Mouse (Mus musculus) embryonic facial prominence, embryonic 12.5 days (tissue): ENCODE data around the gene Ldhal6b. TPM values are rescaled to one million over a fixed set of nuclear protein-coding genes. Genes with fewer than 3 reads are reported as not detected.
A peak's percentile ranks its signal among the peaks of the same experiment; 100 is the strongest.

ENCODE experiments used
- ATAC-seq: fragments of 200-750 bp; cut with Nextera tagmentation; 2 replicates; pipeline ENCODE4 v1.8.0; 2017; ENCODE audit not compliant: insufficient number of reproducible peaks, insufficient read depth, low FRiP score, low TSS enrichment
- H3K27ac ChIP-seq: fragments of 300-500 bp; sonication (generic); 2 replicates; pipeline ENCODE4 v1.5.1; 2016; ENCODE audit warnings: mild to moderate bottlenecking
- H3K27me3 ChIP-seq: fragments of 300-500 bp; sonication (generic); 2 replicates; pipeline ENCODE4 v1.6.1; 2016; ENCODE audit warnings: mild to moderate bottlenecking, moderate library complexity
- H3K36me3 ChIP-seq: fragments of 300-500 bp; sonication (generic); 2 replicates; pipeline ENCODE4 v1.6.1; 2016; ENCODE audit warnings: mild to moderate bottlenecking
- H3K4me1 ChIP-seq: fragments of 300-500 bp; sonication (generic); 2 replicates; pipeline ENCODE4 v1.6.1; 2016
- H3K4me2 ChIP-seq: fragments of 300-500 bp; sonication (generic); replicated peaks from 2 replicates; pipeline ENCODE4 v1.6.1; 2016; ENCODE audit warnings: mild to moderate bottlenecking, moderate library complexity
- H3K4me3 ChIP-seq: fragments of 300-500 bp; sonication (generic); 2 replicates; pipeline ENCODE4 v1.5.1; 2016; ENCODE audit warnings: mild to moderate bottlenecking
- H3K9ac ChIP-seq: fragments of 300-500 bp; sonication (generic); 2 replicates; pipeline ENCODE4 v1.6.1; 2016; ENCODE audit warnings: mild to moderate bottlenecking, moderate library complexity
- H3K9me3 ChIP-seq: fragments of 300-500 bp; sonication (generic); 2 replicates; pipeline ENCODE4 v1.6.1; 2016; ENCODE audit warnings: mild to moderate bottlenecking, moderate library complexity
- WGBS: fragments of 180-500 bp; shearing (Covaris S2); methylation state at CpG from one replicate; pipeline ENCODE4 v1.1.7; 2016; 5-methylcytosine and 5-hydroxymethylcytosine counted together
- polyA plus RNA-seq: library from polyadenylated mRNA; unstranded; fragments of >200 nt; fragmentation: Nextera tagmentation; extraction: Ambion mirVana; gene quantifications from 2 replicates; pipeline ENCODE4 v1.2.1, GENCODE M21; 2016

The Ldhal6b gene
- polyA plus RNA-seq, 1 experiment from 2014 or later: 0.18 TPM

DNA sequence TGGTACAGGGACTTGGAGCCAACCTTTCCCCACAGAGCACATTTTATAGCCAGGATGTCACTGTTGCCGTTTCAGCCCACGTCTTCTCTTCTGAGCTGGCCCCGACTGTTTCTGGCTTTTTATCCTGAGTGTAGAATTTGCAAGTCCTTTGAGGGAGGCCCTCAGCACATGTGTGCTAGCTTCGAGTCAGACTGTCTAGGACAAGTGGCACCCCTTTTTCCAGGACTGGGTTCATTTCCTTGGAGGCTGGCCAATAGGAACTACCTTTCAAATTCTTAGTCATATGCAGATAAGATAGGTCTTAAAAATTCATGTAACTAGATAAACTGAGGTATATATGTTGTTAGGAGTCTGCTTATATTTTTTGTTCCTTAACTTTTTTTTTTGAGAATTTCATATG is 8.2 kb downstream of the Ldhal6b start:
- H3K9ac ChIP-seq: no peak overlapping the region
- WGBS: 91% methylated on average over 4 of the region's 4 CpGs
- peaks cover 3% of the 10 kb centered on the region; the same call in 1 of the 2 replicates for H3K27me3 ChIP-seq
- no peak overlapping the region for H3K4me3 ChIP-seq
- no peak overlapping the region for H3K27ac ChIP-seq
- peaks cover 15% of the 10 kb centered on the region for H3K36me3 ChIP-seq
- H3K4me2 ChIP-seq: no peak overlapping the region
- peaks cover under 1% of the 10 kb centered on the region; the same call in 1 of the 2 replicates for H3K4me1 ChIP-seq
- no peak for ATAC-seq
- no peaks in the 10 kb centered on the region for H3K9me3 ChIP-seq

DNA sequence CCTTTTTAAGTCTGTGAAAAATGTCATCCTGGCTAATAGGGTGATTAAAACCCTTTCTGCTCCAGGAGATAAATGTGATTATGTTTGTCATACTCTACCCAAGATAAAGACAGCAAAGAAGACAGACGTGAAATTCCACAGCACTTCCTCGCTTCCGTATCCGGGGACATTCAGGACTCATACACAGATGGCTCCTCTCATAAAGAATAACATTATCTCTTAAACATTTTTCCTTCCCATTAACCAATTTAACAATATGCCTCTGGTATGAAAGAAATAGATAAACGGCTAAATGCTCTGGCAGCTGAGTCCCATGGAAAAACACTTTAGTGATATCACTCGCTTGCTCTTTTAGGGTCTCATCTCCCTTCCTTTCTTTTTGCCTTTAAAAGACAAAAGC is 11.5 kb downstream of the Ldhal6b start:
- Histone ChIP-seq H3K9me3 (no peaks in the 10 kb centered on the region), H3K4me1 (peaks cover 9% of the 10 kb centered on the region), H3K4me3 (no peak overlapping the region), H3K9ac (no peak overlapping the region), H3K4me2 (no peak overlapping the region), H3K27ac (no peak overlapping the region), H3K36me3 (peaks cover 15% of the 10 kb centered on the region), H3K27me3 (peaks cover 18% of the 10 kb centered on the region; the same call in 1 of the 2 replicates)
- WGBS: 82% methylated on average over 6 of the region's 6 CpGs
- no peak for ATAC-seq

DNA sequence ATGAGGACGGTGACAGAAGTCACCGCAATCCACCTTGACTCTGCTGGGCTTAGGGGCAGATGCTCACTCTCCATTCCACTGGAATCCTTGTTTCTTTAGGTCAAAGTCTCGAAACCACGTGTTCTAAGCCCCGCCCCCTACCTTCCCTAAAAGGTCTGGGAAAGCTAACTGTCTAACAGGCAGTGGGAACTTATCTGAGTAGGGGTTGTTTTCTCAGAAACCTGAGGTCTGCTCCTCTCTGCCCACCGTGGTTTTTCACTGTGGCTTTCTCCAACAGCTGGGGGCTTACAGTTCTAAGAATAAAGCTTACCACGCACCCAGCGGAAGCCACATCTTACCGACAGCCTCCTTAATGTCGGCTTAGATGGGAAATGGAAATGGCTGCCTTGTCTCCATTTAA is 12.0 kb downstream of the Ldhal6b start:
- 39% methylated on average over 10 of the region's 10 CpGs for WGBS
- Histone ChIP-seq H3K4me3 (no peak overlapping the region), H3K4me1 (peaks cover 12% of the 10 kb centered on the region), H3K4me2 (no peak overlapping the region), H3K36me3 (peaks cover 12% of the 10 kb centered on the region), H3K9ac (no peak overlapping the region), H3K27me3 (peaks cover 18% of the 10 kb centered on the region; the same call in 1 of the 2 replicates), H3K9me3 (no peaks in the 10 kb centered on the region), H3K27ac (no peak overlapping the region)
- ATAC-seq: no peak

DNA sequence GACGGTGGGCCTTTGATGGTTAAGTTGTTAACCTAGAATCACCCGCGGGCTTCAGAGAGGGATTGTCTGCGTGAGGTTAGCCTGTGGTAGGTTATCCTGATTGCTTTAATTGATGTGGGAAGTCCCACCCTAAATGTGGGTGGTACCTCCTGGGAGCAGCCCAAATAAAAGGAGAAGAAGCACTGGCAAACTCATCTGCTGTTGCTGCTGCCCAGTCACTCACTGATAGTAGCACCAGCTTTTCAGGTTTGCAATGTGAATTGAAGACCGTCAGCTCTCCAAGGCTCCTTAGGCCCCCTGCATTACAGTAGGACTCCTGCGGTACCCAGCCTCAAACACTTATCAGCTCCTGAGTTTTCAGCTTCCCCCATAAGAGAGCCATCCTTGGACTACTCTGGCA is 14.7 kb downstream of the Ldhal6b start:
- H3K27me3 ChIP-seq: peaks cover 18% of the 10 kb centered on the region; the same call in 1 of the 2 replicates
- H3K36me3 ChIP-seq: no peaks in the 10 kb centered on the region
- H3K4me3 ChIP-seq: no peak overlapping the region
- no peak overlapping the region for H3K27ac ChIP-seq
- no peak for ATAC-seq
- H3K9me3 ChIP-seq: no peaks in the 10 kb centered on the region
- 81% methylated on average over 6 of the region's 6 CpGs for WGBS
- peaks cover 12% of the 10 kb centered on the region for H3K4me1 ChIP-seq
- H3K9ac ChIP-seq: no peak overlapping the region
- H3K4me2 ChIP-seq: no peak overlapping the region

DNA sequence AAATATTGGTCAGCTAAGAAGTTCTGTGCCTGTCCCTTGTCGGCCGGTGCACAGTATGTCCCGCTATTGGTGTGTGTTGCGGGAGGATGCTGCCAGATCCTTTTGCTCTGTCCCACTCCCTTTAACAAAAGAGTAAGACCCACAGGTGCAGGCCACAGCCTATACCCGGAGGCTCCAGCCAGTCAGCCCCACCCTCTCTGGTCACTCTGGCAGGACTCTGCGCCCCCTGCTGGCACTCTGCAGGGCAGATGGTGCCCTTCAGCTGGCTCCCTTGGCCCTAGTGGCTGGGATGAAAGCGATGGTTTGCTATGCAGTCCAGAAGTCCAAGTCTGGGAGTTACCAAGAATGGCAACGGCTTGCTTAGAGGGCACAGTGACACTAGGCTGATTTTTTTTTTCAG is 15.9 kb downstream of the Ldhal6b start:
- H3K4me1 ChIP-seq: peaks cover 12% of the 10 kb centered on the region
- H3K4me2 ChIP-seq: peak overlapping the region; percentile 31; the same call in 1 of the 2 replicates
- 0 out of 2 replicates have a peak, but pooled peaks have one; percentile 38 for ATAC-seq
- no peak overlapping the region for H3K9ac ChIP-seq
- H3K4me3 ChIP-seq: no peak overlapping the region
- H3K9me3 ChIP-seq: no peaks in the 10 kb centered on the region
- WGBS: 27% methylated on average over 8 of the region's 8 CpGs
- peaks cover 18% of the 10 kb centered on the region; the same call in 1 of the 2 replicates for H3K27me3 ChIP-seq
- no peaks in the 10 kb centered on the region for H3K36me3 ChIP-seq
- no peak overlapping the region for H3K27ac ChIP-seq

DNA sequence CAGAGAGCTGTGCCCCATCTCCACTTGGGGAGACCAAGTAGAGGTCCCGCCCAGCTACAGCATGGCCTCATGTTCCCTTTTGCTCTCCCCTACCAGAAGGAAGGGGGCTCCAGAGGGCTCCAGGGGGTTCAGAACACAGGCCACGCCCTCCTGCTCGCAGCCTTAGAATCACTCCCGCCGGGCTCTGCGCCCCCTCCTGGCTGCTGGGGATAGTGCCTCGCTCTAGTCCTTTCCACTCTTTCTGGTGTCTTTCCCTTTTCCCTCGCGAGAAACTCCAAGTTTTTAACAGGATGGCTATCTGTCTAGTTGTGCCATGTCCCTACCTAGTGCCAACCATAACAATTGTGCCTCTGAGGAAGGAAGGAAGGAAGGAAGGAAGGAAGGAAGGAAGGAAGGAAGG is 16.5 kb downstream of the Ldhal6b start:
- 5% methylated on average over 9 of the region's 9 CpGs for WGBS
- Histone ChIP-seq H3K4me3 (no peak overlapping the region), H3K9me3 (no peaks in the 10 kb centered on the region), H3K4me1 (peaks cover 12% of the 10 kb centered on the region), H3K36me3 (no peaks in the 10 kb centered on the region), H3K27me3 (peaks cover 18% of the 10 kb centered on the region; the same call in 1 of the 2 replicates), H3K9ac (no peak overlapping the region), H3K27ac (no peak overlapping the region), H3K4me2 (peak overlapping the region; percentile 31)
- ATAC-seq: no peak

DNA sequence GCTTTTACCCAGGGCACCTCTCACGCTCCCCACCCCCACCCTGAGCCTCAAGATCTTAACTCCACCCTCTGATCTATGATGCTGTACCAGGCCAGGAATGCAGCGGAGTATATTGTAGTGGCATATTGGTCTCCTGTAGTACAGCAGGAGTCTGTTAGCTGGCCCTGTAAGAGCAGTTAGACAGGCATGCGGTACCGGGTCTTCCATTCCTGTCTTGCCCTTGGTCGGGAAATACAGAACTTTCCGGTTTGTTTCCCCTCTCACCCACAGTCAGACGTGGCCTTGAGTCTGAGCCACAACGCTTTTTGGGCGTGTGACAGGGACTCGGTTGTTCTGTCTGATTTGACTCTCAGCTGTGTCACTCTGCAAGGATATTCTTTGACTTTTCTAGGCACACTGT is 17.3 kb downstream of the Ldhal6b start:
- ATAC-seq: no peak

DNA sequence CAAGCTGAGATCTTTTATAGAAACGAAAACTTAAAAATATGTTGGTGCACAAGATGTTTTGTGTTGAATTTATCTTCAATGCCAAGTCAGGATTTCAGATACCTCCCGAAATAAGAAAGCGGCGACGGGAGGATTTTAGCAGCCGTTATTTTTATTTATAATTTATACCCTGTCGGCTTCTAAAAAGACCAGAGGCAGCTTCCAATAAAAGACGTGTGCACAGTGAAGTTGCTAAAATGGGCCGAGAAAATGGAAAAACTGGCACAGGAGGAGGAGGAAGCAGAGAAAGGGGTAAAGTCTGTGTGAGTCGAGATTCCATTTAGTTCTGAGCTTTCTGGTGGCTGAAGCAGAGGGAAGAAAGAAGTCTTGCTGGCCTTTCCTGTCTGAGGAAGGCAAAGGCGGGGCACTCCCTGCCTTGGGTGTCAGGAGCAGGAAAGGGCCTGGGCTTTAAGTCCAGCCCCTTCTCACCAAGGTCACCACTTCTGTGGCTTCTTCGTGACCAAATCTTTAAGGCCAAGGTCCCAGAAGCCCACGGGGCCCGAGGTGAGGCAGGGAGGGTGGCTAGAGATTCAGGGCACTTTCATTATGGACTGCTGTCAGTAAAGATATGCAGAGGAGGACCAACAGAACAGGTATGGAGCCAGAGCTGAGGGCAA is 18.0 kb downstream of the Ldhal6b start:
- WGBS: 75% methylated on average over 14 of the region's 14 CpGs
- Histone ChIP-seq H3K9me3 (no peaks in the 10 kb centered on the region), H3K4me3 (no peak overlapping the region), H3K9ac (no peak overlapping the region), H3K36me3 (no peaks in the 10 kb centered on the region), H3K4me1 (peaks cover 12% of the 10 kb centered on the region), H3K27me3 (peaks cover 22% of the 10 kb centered on the region; the same call in 1 of the 2 replicates), H3K27ac (no peak overlapping the region), H3K4me2 (no peak overlapping the region)
- ATAC-seq: no peak

More for the DNA sequence above, 17.3 kb downstream of the Ldhal6b start:
- Histone ChIP-seq H3K4me1 (peaks cover 12% of the 10 kb centered on the region), H3K9me3 (no peaks in the 10 kb centered on the region), H3K9ac (no peak overlapping the region), H3K36me3 (no peaks in the 10 kb centered on the region), H3K27ac (no peak overlapping the region), H3K4me3 (no peak overlapping the region), H3K27me3 (peaks cover 23% of the 10 kb centered on the region; the same call in 1 of the 2 replicates), H3K4me2 (no peak overlapping the region)
- WGBS: 82% methylated on average over 10 of the region's 10 CpGs

DNA sequence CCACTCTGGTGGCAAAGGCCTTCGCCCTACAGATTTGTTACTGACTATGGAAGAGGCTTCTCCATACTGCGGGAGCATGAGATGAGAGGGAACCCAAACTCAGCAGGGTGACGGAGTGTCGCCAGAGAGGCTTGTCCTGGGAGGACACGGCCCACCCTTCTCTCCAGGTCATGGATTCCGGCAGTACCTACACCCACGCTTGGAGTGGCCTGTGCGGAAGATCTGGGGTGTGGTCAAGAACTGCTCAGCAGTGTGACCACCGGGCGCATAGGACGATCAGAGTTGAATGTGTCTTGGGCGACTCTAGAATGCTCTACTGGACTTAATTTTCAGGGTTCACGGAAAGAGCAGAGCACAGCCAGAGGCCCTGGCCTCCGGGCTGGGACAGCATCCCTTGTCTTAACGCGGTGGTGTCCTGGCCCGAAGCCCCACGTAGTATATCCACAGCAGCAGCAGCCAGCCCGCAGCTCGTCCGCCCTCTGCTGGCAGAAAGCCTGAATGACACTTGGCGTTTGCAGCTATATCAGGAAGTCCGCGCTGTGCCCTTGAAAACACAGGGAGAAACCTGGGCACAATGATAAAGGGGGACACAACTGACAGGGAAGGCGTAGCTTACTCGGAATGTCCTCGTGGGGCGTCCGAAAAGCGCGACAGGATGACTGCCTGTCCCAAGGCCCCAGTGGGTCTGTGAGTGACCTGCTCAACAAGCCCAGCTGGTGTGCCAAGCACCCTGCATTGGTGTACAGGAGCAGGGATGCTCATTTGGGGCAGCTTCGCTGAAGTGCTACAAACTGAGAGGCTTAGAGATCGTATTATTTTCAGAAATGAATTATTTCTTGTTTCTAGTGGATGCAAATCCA is 21.2 kb downstream of the Ldhal6b start:
- Histone ChIP-seq H3K4me3 (no peak overlapping the region), H3K9me3 (no peaks in the 10 kb centered on the region), H3K36me3 (no peaks in the 10 kb centered on the region), H3K27me3 (0 out of 2 replicates have a peak, but pooled peaks cover 5% of the 10 kb centered on the region), H3K27ac (no peak overlapping the region), H3K9ac (no peak overlapping the region; the same call in 1 of the 2 replicates), H3K4me1 (0 out of 2 replicates have a peak, but pooled peaks cover 5% of the 10 kb centered on the region), H3K4me2 (0 out of 2 replicates have a peak overlapping the region, but pooled peaks have one; percentile 26)
- ATAC-seq: peak; percentile 70
- 32% methylated on average over 33 of the region's 33 CpGs for WGBS

DNA sequence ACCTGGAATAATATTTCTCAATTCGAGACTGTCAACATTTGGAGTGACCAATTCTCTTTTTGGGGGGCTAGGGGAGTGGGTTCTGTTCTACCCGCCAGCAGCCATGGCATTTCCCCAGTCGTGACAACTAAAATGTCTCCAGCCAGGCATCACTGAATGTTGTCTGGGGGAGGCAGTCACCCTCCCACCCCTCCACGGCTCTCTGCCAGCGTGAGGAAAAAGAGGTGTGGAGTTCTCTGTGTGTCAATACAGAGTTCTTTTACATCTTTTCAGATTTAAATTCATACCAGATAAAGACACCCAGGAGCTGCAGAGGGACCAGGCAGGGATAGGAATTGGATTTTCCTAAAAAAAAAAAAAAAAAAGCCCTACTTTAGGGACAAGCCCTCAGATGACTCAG is 22.4 kb downstream of the Ldhal6b start:
- H3K27me3 ChIP-seq: 0 out of 2 replicates have a peak, but pooled peaks cover 5% of the 10 kb centered on the region
- no peak overlapping the region for H3K27ac ChIP-seq
- H3K4me3 ChIP-seq: no peak overlapping the region
- no peaks in the 10 kb centered on the region for H3K36me3 ChIP-seq
- H3K9ac ChIP-seq: no peak overlapping the region
- H3K4me2 ChIP-seq: no peak overlapping the region
- no peak for ATAC-seq
- H3K9me3 ChIP-seq: no peaks in the 10 kb centered on the region
- no peaks in the 10 kb centered on the region for H3K4me1 ChIP-seq
- WGBS: 73% methylated on average over 5 of the region's 5 CpGs

DNA sequence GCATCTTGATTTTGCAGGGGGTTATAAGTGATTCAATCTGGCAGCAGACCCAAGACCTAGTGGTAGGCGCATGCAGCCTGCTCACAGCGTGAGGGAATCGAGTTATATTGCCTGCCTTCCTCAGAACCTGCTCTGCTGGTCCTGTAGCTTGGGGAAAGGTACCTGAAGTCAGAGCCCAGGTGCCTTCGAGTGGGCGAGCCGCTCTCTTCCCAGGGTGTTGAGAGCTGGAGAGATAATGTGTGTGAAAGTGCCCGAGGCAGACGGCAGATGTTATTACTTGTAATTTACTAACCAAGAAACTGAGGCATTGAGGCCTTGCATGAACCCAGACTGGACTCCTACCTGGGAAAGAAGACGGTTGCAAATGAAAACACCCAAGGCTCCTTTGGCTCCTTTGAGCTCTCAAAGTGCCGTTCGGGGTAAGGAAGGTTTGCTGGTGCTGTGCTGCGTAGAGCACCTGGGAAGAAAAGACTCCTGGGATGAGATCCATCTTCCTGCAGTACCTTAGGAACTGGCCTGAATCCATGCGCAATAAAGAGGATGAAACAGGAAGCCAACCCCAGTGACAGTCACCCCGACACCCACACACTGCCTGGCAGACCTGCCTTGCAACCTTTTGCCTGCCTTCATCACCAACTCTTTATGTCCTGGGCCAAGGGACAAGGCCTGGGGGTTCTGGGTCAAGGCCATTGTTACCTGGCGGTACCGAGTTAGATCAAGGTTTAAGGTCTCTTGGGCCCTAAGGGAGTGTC is 22.9 kb downstream of the Ldhal6b start:
- WGBS: 82% methylated on average over 16 of the region's 16 CpGs

More for the DNA sequence above, 22.9 kb downstream of the Ldhal6b start:
- H3K9ac ChIP-seq: no peak overlapping the region
- H3K27ac ChIP-seq: no peak overlapping the region
- H3K36me3 ChIP-seq: no peaks in the 10 kb centered on the region
- no peak for ATAC-seq
- no peaks in the 10 kb centered on the region for H3K4me1 ChIP-seq
- 0 out of 2 replicates have a peak, but pooled peaks cover 5% of the 10 kb centered on the region for H3K27me3 ChIP-seq
- no peak overlapping the region for H3K4me3 ChIP-seq
- no peaks in the 10 kb centered on the region for H3K9me3 ChIP-seq
- no peak overlapping the region for H3K4me2 ChIP-seq
